Mouse (Mus musculus) embryonic facial prominence, embryonic 13.5 days (tissue): ENCODE measurements around the gene Lrfn2. TPM values are rescaled to one million over a fixed set of nuclear protein-coding genes. Genes with fewer than 3 reads are reported as not detected.
A peak's percentile ranks its signal among the peaks of the same experiment; 100 is the strongest.

Source experiments
- ATAC-seq: fragments of 200-750 bp; cut with Nextera tagmentation; 2 replicates; pipeline ENCODE4 v1.8.0; 2017; ENCODE audit warnings: low read depth; ENCODE audit not compliant: insufficient number of reproducible peaks, insufficient read depth, low FRiP score, low TSS enrichment
- H3K27ac ChIP-seq: fragments of 300-500 bp; sonication (generic); 2 replicates; pipeline ENCODE4 v1.5.1; 2015; ENCODE audit warnings: moderate library complexity, mild to moderate bottlenecking, inconsistent platforms
- H3K27me3 ChIP-seq: fragments of 300-500 bp; sonication (generic); 2 replicates; pipeline ENCODE4 v1.6.1; 2015; ENCODE audit warnings: mild to moderate bottlenecking, inconsistent platforms
- H3K36me3 ChIP-seq: fragments of 300-500 bp; sonication (generic); 2 replicates; pipeline ENCODE4 v1.6.1; 2015; ENCODE audit warnings: mild to moderate bottlenecking, inconsistent platforms
- H3K4me1 ChIP-seq: fragments of 300-500 bp; sonication (generic); 2 replicates; pipeline ENCODE4 v1.6.1; 2015; ENCODE audit warnings: inconsistent platforms
- H3K4me2 ChIP-seq: fragments of 300-500 bp; sonication (generic); 2 replicates; pipeline ENCODE4 v1.6.1; 2015; ENCODE audit warnings: moderate library complexity, mild to moderate bottlenecking, inconsistent platforms
- H3K4me3 ChIP-seq: fragments of 300-500 bp; sonication (generic); 2 replicates; pipeline ENCODE4 v1.5.1; 2015; ENCODE audit warnings: mild to moderate bottlenecking, inconsistent platforms
- H3K9ac ChIP-seq: fragments of 300-500 bp; sonication (generic); 2 replicates; pipeline ENCODE4 v1.6.1; 2015; ENCODE audit warnings: mild to moderate bottlenecking, inconsistent platforms
- H3K9me3 ChIP-seq: fragments of 300-500 bp; sonication (generic); 2 replicates; pipeline ENCODE4 v1.6.1; 2016; ENCODE audit warnings: inconsistent platforms
- WGBS: fragments of 180-500 bp; shearing (Covaris S2); methylation state at CpG from one replicate; pipeline ENCODE4 v1.1.7; 2015; ENCODE audit warnings: mixed read lengths; 5-methylcytosine and 5-hydroxymethylcytosine counted together
- polyA plus RNA-seq: library from polyadenylated mRNA; unstranded; fragments of >200 nt; fragmentation: Nextera tagmentation; extraction: Ambion mirVana; gene quantifications from 2 replicates; pipeline ENCODE4 v1.2.1, GENCODE M21; 2015

Gene Lrfn2
- polyA plus RNA-seq, 1 experiment from 2014 or later = 1.0 TPM

DNA sequence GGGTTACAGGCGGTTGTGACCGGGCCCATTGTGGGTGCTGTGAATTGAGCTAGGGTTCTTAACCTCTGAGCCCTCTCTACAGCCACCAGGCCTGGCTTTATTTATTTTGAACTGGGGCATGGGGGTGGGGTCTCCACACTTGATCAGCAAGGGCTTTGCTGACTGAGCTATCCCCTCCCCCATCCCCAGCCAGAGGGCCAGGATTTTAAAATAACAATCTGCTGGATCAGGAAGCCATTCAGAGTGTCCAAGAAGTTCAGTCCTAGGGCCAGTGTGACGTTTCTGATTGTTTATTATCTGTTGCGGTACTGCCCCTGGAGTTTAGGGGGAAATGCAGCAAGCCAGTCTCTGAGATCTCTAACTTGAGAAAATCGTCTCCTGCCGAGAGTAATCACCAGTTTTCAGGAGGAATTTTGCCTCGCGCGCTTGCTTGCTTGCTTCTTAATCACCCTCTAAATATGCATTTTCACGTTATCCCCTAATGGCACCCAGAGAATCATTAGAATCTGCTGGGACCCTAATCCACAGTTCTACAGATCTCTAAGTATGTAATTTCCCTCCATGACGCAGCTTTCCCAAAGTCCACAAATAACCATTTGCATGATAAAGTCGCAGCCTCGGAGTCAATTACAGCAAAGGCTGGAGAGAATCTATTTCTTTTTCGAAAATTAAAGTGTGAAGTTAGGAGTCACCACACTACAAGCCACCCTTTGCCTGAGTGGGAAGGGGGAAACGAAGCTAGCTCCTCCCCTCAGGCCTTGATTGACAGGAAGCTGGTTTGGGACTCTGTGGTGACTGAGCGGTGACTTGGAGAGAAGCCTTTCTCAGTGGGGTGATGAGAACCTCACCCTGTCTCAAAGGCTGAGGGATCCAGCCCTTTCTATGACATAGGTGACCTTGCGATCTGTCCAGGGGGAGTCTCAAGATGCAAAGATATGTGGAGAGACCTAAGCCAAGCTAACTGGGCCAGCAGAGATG, 85.5 kb downstream of the Lrfn2 start:
- Histone ChIP-seq H3K9ac (no peak overlapping the region), H3K4me2 (no peak overlapping the region), H3K36me3 (no peaks in the 10 kb centered on the region), H3K4me1 (peaks cover 18% of the 10 kb centered on the region), H3K27ac (no peak overlapping the region), H3K9me3 (no peaks in the 10 kb centered on the region), H3K27me3 (no peaks in the 10 kb centered on the region), H3K4me3 (no peak overlapping the region)
- ATAC-seq = no peak
- WGBS = 28% methylated on average over 17 of the region's 17 CpGs

GRCm38 (mm10) chr17:49018774-49019488, 86.8 kb downstream of the Lrfn2 start:
- Histone ChIP-seq H3K27me3 (no peaks in the 10 kb centered on the region), H3K4me3 (no peak overlapping the region), H3K9me3 (no peaks in the 10 kb centered on the region), H3K36me3 (no peaks in the 10 kb centered on the region), H3K4me1 (peaks cover 28% of the 10 kb centered on the region), H3K4me2 (no peak overlapping the region), H3K27ac (0 out of 2 replicates have a peak overlapping the region, but pooled peaks have one; percentile 22), H3K9ac (no peak overlapping the region)
- 62% methylated on average over 8 of the region's 8 CpGs for WGBS
- no peak for ATAC-seq

DNA sequence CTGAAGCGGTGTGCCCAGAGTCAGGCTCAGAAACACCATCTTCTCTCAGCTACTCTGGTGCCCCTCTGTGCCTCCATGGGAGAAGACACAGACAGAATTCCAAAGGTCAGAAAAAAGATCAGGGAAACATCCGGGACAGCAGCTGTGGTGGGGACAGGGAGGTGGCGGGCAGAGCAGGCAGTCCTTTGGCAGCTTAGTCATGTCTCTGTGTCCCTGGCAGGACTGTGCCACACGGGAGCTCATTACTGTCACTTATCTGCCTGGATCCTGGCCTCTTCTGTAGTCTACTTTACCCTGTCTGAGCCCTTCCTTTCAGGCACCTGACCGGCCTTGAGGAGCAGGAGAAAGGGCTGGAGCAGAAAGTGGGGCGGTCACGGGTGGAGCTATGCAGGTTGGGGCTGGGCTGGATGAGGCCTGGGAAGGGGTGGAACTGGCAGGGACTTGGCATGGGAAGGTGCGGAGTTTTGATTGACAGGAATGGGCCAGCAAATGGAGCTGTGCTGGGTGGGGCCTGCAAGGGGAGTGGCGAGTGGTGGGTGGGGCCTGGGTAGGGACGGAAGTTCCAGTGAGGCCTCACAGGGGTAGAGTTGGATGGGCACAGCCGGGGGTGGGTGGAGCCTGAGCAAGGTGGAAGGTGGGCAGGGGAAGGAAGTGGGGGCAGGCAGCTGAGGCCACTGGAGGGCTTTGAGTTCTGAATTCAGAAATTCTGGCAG, 97.5 kb downstream of the Lrfn2 start:
- H3K4me2 ChIP-seq = peak overlapping the region; percentile 16; the same call in 1 of the 2 replicates
- no peak overlapping the region for H3K4me3 ChIP-seq
- no peak overlapping the region for H3K9ac ChIP-seq
- H3K9me3 ChIP-seq = no peaks in the 10 kb centered on the region
- WGBS = 33% methylated on average over 11 of the region's 11 CpGs
- peak; percentile 50 for ATAC-seq
- no peaks in the 10 kb centered on the region for H3K36me3 ChIP-seq
- no peak overlapping the region for H3K27ac ChIP-seq
- no peaks in the 10 kb centered on the region for H3K27me3 ChIP-seq
- H3K4me1 ChIP-seq = peaks cover 21% of the 10 kb centered on the region

DNA sequence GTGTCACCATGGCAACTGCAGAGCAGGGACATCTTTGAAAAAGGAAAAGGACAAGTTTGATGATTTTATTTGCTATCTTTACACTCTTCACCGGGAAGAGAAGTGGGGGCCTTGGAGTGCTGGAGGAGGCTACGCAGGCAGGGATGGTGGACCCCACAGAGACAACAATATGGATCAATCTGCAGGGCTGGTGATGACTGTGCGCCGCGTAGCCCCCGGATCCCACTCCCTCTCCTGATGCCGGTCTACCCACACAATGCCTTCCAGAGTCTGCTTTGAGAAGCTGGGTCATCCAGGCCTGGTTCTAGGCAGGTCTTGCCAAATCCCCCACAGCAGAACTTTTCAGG, 98.1 kb downstream of the Lrfn2 start:
- 93% methylated on average over 7 of the region's 7 CpGs for WGBS
- no peaks in the 10 kb centered on the region for H3K27me3 ChIP-seq
- no peak overlapping the region for H3K4me2 ChIP-seq
- H3K27ac ChIP-seq = no peak overlapping the region
- no peak overlapping the region for H3K4me3 ChIP-seq
- H3K4me1 ChIP-seq = peaks cover 21% of the 10 kb centered on the region
- H3K36me3 ChIP-seq = no peaks in the 10 kb centered on the region
- no peaks in the 10 kb centered on the region for H3K9me3 ChIP-seq
- no peak overlapping the region for H3K9ac ChIP-seq
- no peak for ATAC-seq

DNA sequence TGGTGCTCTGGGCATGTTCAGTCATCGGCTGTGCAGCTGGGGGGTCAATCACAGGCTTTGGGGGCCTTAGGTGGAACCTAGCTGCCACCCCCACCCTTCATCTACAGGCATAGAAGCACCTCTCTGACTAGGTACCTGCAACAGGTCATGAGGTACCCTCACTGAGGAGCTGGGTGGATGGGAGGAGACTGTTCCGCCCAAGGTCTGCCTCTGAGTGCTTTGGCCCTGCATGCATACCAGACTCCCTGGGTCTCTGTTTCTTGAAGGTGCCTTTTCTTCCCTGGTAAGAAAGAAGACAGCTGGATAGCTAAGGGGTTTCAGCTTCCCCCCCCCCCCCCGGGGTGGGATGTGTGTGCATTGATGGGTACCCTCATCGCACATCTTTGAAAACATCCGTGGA, 98.7 kb downstream of the Lrfn2 start:
- Histone ChIP-seq H3K27me3 (no peaks in the 10 kb centered on the region), H3K27ac (no peak overlapping the region), H3K4me2 (no peak overlapping the region), H3K4me1 (peaks cover 21% of the 10 kb centered on the region), H3K36me3 (no peaks in the 10 kb centered on the region), H3K9ac (no peak overlapping the region), H3K4me3 (no peak overlapping the region), H3K9me3 (no peaks in the 10 kb centered on the region)
- no peak for ATAC-seq
- 84% methylated on average over 5 of the region's 5 CpGs for WGBS

GRCm38 (mm10) chr17:49031790-49032189, 99.6 kb downstream of the Lrfn2 start:
- Histone ChIP-seq H3K27me3 (no peaks in the 10 kb centered on the region), H3K4me1 (peaks cover 21% of the 10 kb centered on the region), H3K9ac (no peak overlapping the region), H3K4me2 (no peak overlapping the region), H3K9me3 (no peaks in the 10 kb centered on the region), H3K36me3 (no peaks in the 10 kb centered on the region), H3K4me3 (no peak overlapping the region), H3K27ac (no peak overlapping the region)
- no peak for ATAC-seq
- WGBS = 52% methylated on average over 8 of the region's 8 CpGs

GRCm38 (mm10) chr17:49033276-49033675, 101.1 kb downstream of the Lrfn2 start:
- Histone ChIP-seq H3K4me1 (peaks cover 21% of the 10 kb centered on the region), H3K9ac (no peak overlapping the region), H3K27ac (no peak overlapping the region), H3K36me3 (no peaks in the 10 kb centered on the region), H3K27me3 (no peaks in the 10 kb centered on the region), H3K4me2 (no peak overlapping the region), H3K4me3 (no peak overlapping the region), H3K9me3 (no peaks in the 10 kb centered on the region)
- ATAC-seq = no peak

DNA sequence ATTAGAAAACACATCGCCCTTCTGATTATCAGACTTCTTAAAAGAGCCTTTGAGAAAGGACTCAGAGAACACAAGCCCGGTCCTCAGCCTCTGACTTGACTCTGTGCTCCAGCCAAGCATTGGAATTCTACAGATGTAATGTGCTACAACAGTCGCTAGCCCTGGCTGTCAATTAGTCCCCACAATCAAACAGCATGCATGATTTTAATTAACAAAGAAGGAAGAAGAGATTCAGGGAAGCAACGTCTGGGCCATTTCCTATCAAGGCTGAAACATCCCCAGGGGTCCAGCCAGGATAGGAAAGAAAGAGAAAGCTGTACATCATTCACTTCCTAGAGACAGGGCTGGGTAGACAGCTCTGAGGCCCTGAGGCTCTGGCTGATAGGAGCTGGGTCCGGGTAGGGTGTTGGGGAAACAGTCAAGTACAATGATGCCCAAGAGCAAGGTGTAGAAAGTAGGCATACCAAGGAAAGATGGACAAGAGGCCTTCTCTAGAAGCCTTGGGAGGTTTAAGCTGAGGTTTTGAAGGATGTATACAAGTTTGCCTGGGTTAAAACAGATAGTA, 101.6 kb downstream of the Lrfn2 start:
- no peaks in the 10 kb centered on the region for H3K27me3 ChIP-seq
- 20% methylated on average over 5 of the region's 5 CpGs for WGBS
- H3K27ac ChIP-seq = no peak overlapping the region
- H3K36me3 ChIP-seq = no peaks in the 10 kb centered on the region
- no peaks in the 10 kb centered on the region for H3K9me3 ChIP-seq
- H3K4me3 ChIP-seq = no peak overlapping the region
- H3K9ac ChIP-seq = no peak overlapping the region
- no peak for ATAC-seq
- H3K4me2 ChIP-seq = no peak overlapping the region
- peaks cover 21% of the 10 kb centered on the region for H3K4me1 ChIP-seq

DNA sequence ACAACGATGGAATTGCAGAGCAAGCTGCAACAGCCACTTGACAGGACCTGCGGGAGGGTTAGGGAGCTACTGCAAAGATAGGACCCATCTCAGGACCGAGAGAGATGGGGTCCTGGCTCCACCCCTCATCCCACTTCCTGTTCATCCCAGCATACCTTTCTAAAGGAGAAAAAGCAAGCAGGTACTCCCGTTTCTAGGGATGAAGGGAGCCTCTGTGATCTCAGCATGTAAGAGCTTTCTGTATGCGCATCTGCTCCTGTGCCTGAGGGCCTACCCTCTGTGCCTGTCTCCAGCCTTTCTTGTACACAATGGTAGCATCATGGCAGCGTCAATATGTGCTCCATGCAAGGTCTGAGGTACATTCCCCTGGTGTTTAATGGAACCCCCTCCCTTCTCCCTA, 102.9 kb downstream of the Lrfn2 start:
- peaks cover 13% of the 10 kb centered on the region for H3K4me1 ChIP-seq

DNA sequence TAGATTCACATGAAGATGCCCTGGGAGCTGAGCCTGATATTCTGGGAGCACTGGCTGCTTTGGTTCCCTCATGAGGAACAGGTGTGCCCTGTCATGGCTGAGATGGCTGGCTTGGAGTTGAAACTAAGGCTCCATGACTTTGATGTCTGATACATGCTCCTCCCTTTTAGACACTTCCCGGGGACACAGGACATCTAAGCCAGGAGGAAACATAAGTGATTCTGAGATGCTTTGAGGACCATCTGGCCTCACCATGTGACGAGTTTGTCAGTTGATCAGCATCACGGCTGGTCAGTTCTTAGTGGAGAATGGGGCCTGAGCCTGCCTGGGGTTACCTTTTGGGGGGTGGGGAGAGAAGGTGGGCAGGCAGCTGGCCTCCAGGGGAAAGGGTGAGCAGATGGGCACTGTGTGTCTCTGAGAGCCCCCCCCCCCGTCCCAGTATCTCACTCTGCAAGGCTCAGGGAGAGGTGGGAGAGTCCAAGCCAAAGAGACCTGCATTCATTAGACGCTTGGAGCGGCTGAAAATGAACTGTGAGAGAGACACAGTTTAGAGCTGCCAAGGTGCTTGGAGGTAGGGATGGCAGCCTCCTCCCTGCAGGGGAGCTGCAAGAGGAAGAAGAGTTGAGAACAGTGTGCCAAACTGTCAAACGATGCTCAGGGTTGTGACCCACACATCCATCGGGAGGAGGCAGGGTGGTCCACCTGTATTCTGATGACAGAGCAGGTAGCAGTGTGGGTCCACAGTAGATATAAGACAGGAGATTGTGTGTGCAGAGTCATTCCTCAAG, 105.2 kb downstream of the Lrfn2 start:
- Histone ChIP-seq H3K36me3 (no peaks in the 10 kb centered on the region), H3K9ac (no peak overlapping the region), H3K27me3 (no peaks in the 10 kb centered on the region; the same call in 1 of the 2 replicates), H3K4me1 (peaks cover 7% of the 10 kb centered on the region), H3K4me3 (no peak overlapping the region), H3K27ac (no peak overlapping the region), H3K4me2 (no peak overlapping the region), H3K9me3 (no peaks in the 10 kb centered on the region)
- no peak for ATAC-seq
- 71% methylated on average over 8 of the region's 8 CpGs for WGBS

More for the DNA sequence above, 102.9 kb downstream of the Lrfn2 start:
- no peak for ATAC-seq
- no peak overlapping the region for H3K9ac ChIP-seq
- H3K4me3 ChIP-seq = no peak overlapping the region
- H3K9me3 ChIP-seq = no peaks in the 10 kb centered on the region
- H3K27me3 ChIP-seq = no peaks in the 10 kb centered on the region; the same call in 1 of the 2 replicates
- no peak overlapping the region for H3K27ac ChIP-seq
- H3K4me2 ChIP-seq = no peak overlapping the region
- H3K36me3 ChIP-seq = no peaks in the 10 kb centered on the region
- 39% methylated on average over 6 of the region's 6 CpGs for WGBS
